Mouse (Mus musculus): ENCODE results near the gene Inca1.

DNA sequence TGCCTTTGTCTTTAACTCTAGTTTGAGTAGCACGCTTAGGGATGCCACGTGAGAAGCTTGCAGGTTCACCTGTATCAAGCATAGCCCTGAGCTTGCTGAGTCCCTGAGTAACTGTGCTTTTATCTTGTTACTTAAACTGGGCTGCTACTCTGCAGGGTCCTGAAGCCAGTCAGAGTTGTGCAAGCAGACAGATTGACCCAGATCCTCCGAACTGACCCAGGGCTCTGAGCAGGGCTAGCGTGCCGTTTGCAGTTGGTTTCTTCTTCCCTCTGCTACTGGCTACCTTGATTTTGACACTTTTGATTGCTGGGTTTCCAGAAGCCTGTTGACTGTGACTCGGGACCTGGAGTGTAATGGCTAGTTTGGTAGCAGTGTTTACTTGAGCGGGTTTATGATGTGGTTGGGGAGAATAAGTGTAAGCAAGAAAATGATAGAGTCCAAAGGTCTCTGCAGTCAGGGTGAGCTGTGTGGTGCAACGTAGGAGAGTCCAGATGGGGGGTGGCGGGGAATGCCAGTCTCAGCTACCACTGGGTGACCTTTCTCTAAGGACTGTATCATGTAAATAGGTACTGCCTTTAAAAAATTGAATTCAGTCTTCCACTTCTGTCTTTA lies 30.6 kb upstream of the Inca1 start:
- TF ChIP-seq EP300 (IDR thresholded peaks at IDR 0.05; ENCODE audit: low read depth in 1 of 2, low read length in 2 of 2) (no peak), MAX (IDR thresholded peaks at IDR 0.05; ENCODE audit: low read length) (no peak), CTCF (IDR thresholded peaks at IDR 0.05 in 2 of 3, conservative IDR thresholded peaks at IDR 0.05 in 1 of 3; ENCODE audit: control insufficient read depth in 1 of 3, insufficient read depth in 1 of 3, low read depth in 2 of 3, low read length in 3 of 3, poor library complexity in 1 of 3, severe bottlenecking in 1 of 3) (no peak), MAZ (IDR thresholded peaks at IDR 0.05; ENCODE audit: low read depth, low read length) (no peak)

Data from MEL (cell line).